In genomic region chr2:79459061-79460045, GRCm38 (mm10) we compare ENCODE assay signal across 11 mouse cellular contexts. TPM values are rescaled to one million over a fixed set of nuclear protein-coding genes. Genes with fewer than 3 reads are reported as not detected.
DNase-seq lines count a peak whose midpoint lies in the region; ATAC-seq and TF ChIP-seq lines count a peak whose summit lies in the region.
"Had no signal": no experiment of that assay in that cellular context is flagged by ENCODE, and none has a peak within 500 bp of the region (broad histone marks: within the 10 kb centered on the region; RNA-seq: fewer than 3 reads in every experiment).

No protein-coding gene starts in this region.

- peak overlapping the region; percentile 33; the same call in 1 of the 2 replicates for H3K9ac ChIP-seq in hindbrain, postnatal 0 days (replicated peaks; ENCODE audit: low read length)
- H3K9ac ChIP-seq: heart, embryonic 13.5 days had no signal

- H3K27ac ChIP-seq in hindbrain, postnatal 0 days = peak overlapping the region; percentile 65
- H3K27ac ChIP-seq: heart, embryonic 13.5 days had no signal

- peaks cover 7% of the 10 kb centered on the region; the same call in 1 of the 2 replicates for H3K4me1 ChIP-seq in hindbrain, postnatal 0 days (ENCODE audit: insufficient read depth, low read length)

- no peaks in the 10 kb centered on the region for H3K9me3 ChIP-seq in hindbrain, postnatal 0 days (ENCODE audit: low read length)
- H3K9me3 ChIP-seq: heart, embryonic 13.5 days had no signal

- peaks cover 17% of the 10 kb centered on the region; the same call in 1 of the 2 replicates for H3K27me3 ChIP-seq in hindbrain, postnatal 0 days (ENCODE audit: insufficient read depth, low read length)

- H3K36me3 ChIP-seq in hindbrain, postnatal 0 days (ENCODE audit: insufficient read depth, low read length) = no peaks in the 10 kb centered on the region
- H3K36me3 ChIP-seq: heart, embryonic 13.5 days had no signal

- TF ChIP-seq CTCF in hindbrain, postnatal 0 days (IDR thresholded peaks at IDR 0.05; ENCODE audit: low read depth) = no peak

- peak; percentile 5 for DNase-seq in layer of hippocampus, adult 11-12 months (ENCODE audit: low spot score)
- no peak for DNase-seq in layer of hippocampus, adult 8-10 months (ENCODE audit: low spot score in 2 of 2)
- DNase-seq in embryo, embryonic 11 days = peak; percentile 77
- peak; percentile 51 for DNase-seq in hindbrain, postnatal 0 days (ENCODE audit: low spot score)
- peak; percentile 94 for DNase-seq in retina, postnatal 1 day
- DNase-seq in gastrocnemius, postnatal 10 days = no peak
- no peak for DNase-seq in thymus, postnatal 36 days

- peak overlapping the region; percentile 48 for H3K4me2 ChIP-seq in hindbrain, postnatal 0 days (ENCODE audit: low read depth, low read length)
- H3K4me2 ChIP-seq: heart, embryonic 13.5 days had no signal

- peak overlapping the region; percentile 21 for H3K4me3 ChIP-seq in hindbrain, postnatal 0 days (ENCODE audit: low read length)
- H3K4me3 ChIP-seq: heart, embryonic 13.5 days; megakaryocyte, embryonic 14.5 days had no signal

- 4% methylated on average over 44 of the region's 44 CpGs for WGBS in hindbrain, postnatal 0 days

- ATAC-seq in hindbrain, postnatal 0 days = peak; percentile 4; the same call in 1 of the 2 replicates
- ATAC-seq in megakaryocyte progenitor cell, adult 5-6 weeks (replicated peaks; ENCODE audit: poor library complexity) = no peak

RNA-seq across cellular contexts. Expression of gene Cerkl, which starts 2.8 kb away (rescaled TPM):
- total RNA-seq in layer of hippocampus, adult 8-10 months (2022) = 1 to 10 TPM; 5.9 to 7.8 (median 6.4) TPM
- 0.40 and 2.1 TPM in 2 replicates for total RNA-seq in hindbrain, postnatal 0 days (2014; rRNA removed)
- polyA plus RNA-seq in hindbrain, postnatal 0 days (2015; fragmentation: Nextera tagmentation; extraction: Ambion mirVana) = 2.5 and 3.3 TPM in 2 replicates
- total RNA-seq in gastrocnemius, postnatal 10 days (2021) = under 1 TPM; 0.33 to 0.77 TPM
- 3.3 and 4.8 TPM in 2 replicates for total RNA-seq in megakaryocyte progenitor cell, adult 5-6 weeks (2015)
- 6.0 and 9.9 TPM in 2 replicates for total RNA-seq in megakaryocyte progenitor cell, adult 5-6 weeks (2017)

RNA-seq across cellular contexts. Expression of gene Neurod1, which starts 2.8 kb away (rescaled TPM):
- 10 to 100 TPM; 19.6 to 28.3 (median 22.9) TPM for total RNA-seq in layer of hippocampus, adult 8-10 months (2022)
- 42.4 and 56.0 TPM in 2 replicates for total RNA-seq in hindbrain, postnatal 0 days (2014; rRNA removed)
- 85.9 and 96.3 TPM in 2 replicates for polyA plus RNA-seq in hindbrain, postnatal 0 days (2015; fragmentation: Nextera tagmentation; extraction: Ambion mirVana)
- total RNA-seq in gastrocnemius, postnatal 10 days (2021) = not detected
- not detected in 2 replicates for total RNA-seq in megakaryocyte progenitor cell, adult 5-6 weeks (2015)
- total RNA-seq in megakaryocyte progenitor cell, adult 5-6 weeks (2017) = not detected in 2 replicates
- polyA plus RNA-seq: heart, embryonic 13.5 days; spleen, adult 2 months had no signal

Comparison
In these comparisons a context has a peak if more than half of its experiments do, and no peak if none do; other contexts are left out.
1. DNase-seq: peak in layer of hippocampus, adult 11-12 months (single experiment), embryo, embryonic 11 days (single experiment), hindbrain, postnatal 0 days (single experiment) and retina, postnatal 1 day (single experiment); none in layer of hippocampus, adult 8-10 months (0 of 2), gastrocnemius, postnatal 10 days (single experiment) and thymus, postnatal 36 days (0 of 2).
2. RNA of gene Neurod1, which starts 2.8 kb away (total RNA-seq): 42.4 to 56.0 TPM in hindbrain, postnatal 0 days and 19.6 to 28.3 TPM in layer of hippocampus, adult 8-10 months; not detected in gastrocnemius, postnatal 10 days and not detected in megakaryocyte progenitor cell, adult 5-6 weeks; every median in the first group is over 10 times any median in the second.